Mouse (Mus musculus) embryonic facial prominence, embryonic 14.5 days (tissue): ENCODE results near the gene Ckap5. TPM values are rescaled to one million over a fixed set of nuclear protein-coding genes. Genes with fewer than 3 reads are reported as not detected.
"Not testable (repeated sequence)": the region's sequence is repeated elsewhere in the genome, so short reads cannot be mapped to it uniquely, and the experiment has no call there.

Experiments used
- ATAC-seq: fragments of 200-750 bp; cut with Nextera tagmentation; 2 replicates; pipeline ENCODE4 v1.8.0; 2017; ENCODE audit warnings: low read depth, moderate number of reproducible peaks, moderate TSS enrichment
- DNase-seq: peaks from one replicate; pipeline ENCODE4 v3.0.0-alpha.2; 2015; ENCODE audit warnings: low spot score
- H3K27ac ChIP-seq: fragments of 300-500 bp; sonication (generic); replicated peaks from 2 replicates; pipeline ENCODE4 v1.5.1; 2014; ENCODE audit warnings: low read depth, mild to moderate bottlenecking, low read length, moderate library complexity
- H3K27me3 ChIP-seq: fragments of 300-500 bp; sonication (generic); replicated peaks from 2 replicates; pipeline ENCODE4 v1.6.1; 2014; ENCODE audit warnings: low read length; ENCODE audit not compliant: control insufficient read depth, insufficient read depth
- H3K36me3 ChIP-seq: fragments of 300-500 bp; sonication (generic); 2 replicates; pipeline ENCODE4 v1.6.1; 2014; ENCODE audit warnings: low read length, mixed read lengths; ENCODE audit not compliant: control insufficient read depth, insufficient read depth
- H3K4me1 ChIP-seq: fragments of 300-500 bp; sonication (generic); 2 replicates; pipeline ENCODE4 v1.6.1; 2014; ENCODE audit warnings: antibody characterized with exemption, low read length; ENCODE audit not compliant: control insufficient read depth, insufficient read depth
- H3K4me2 ChIP-seq: fragments of 300-500 bp; sonication (generic); 2 replicates; pipeline ENCODE4 v1.6.1; 2014; ENCODE audit warnings: low read depth, mild to moderate bottlenecking, low read length, moderate library complexity, mixed read lengths
- H3K4me3 ChIP-seq: fragments of 300-500 bp; sonication (generic); 2 replicates; pipeline ENCODE4 v1.5.1; 2014; ENCODE audit warnings: low read depth, mild to moderate bottlenecking, low read length
- H3K9ac ChIP-seq: fragments of 300-500 bp; sonication (generic); 2 replicates; pipeline ENCODE4 v1.6.1; 2014; ENCODE audit warnings: low read depth, mild to moderate bottlenecking, low read length, moderate library complexity, mixed read lengths
- H3K9me3 ChIP-seq: fragments of 300-500 bp; sonication (generic); 2 replicates; pipeline ENCODE4 v1.6.1; 2016; ENCODE audit warnings: low read length; ENCODE audit not compliant: control insufficient read depth
- WGBS: fragments of 180-500 bp; shearing (Covaris S2); extraction: QIAGEN DNeasy Blood & Tissue Kit; methylation state at CpG from one replicate; pipeline ENCODE4 v1.1.7; 2014; 5-methylcytosine and 5-hydroxymethylcytosine counted together
- polyA plus RNA-seq: library from polyadenylated mRNA; unstranded; fragments of >200 nt; fragmentation: Nextera tagmentation; extraction: Ambion mirVana; gene quantifications from 2 replicates; pipeline ENCODE4 v1.2.1, GENCODE M21; 2014

The Ckap5 gene
- polyA plus RNA-seq, 1 experiment from 2014 or later, result 65.7 TPM

- peaks cover 92% of the 10 kb centered on the region for H3K36me3 ChIP-seq
- no peak for ATAC-seq
- no peaks in the 10 kb centered on the region for H3K27me3 ChIP-seq
- no peak for DNase-seq
- 96% methylated on average over 4 of the region's 4 CpGs for WGBS
- H3K4me1 ChIP-seq, result no peaks in the 10 kb centered on the region
- H3K9ac ChIP-seq, result no peak overlapping the region
- H3K4me3 ChIP-seq, result no peak overlapping the region
- no peaks in the 10 kb centered on the region for H3K9me3 ChIP-seq
- H3K27ac ChIP-seq, result no peak overlapping the region
- H3K4me2 ChIP-seq, result no peak overlapping the region
These were observed 73.9 kb downstream of the Ckap5 start for GRCm38 (mm10) chr2:91600475-91600874.

- WGBS, result 86% methylated on average over 4 of the region's 4 CpGs
- no peaks in the 10 kb centered on the region for H3K4me1 ChIP-seq
- peak; percentile 10 for DNase-seq
- no peak overlapping the region for H3K9ac ChIP-seq
- no peak for ATAC-seq
- no peak overlapping the region for H3K4me2 ChIP-seq
- no peaks in the 10 kb centered on the region for H3K9me3 ChIP-seq
- no peak overlapping the region for H3K27ac ChIP-seq
- H3K4me3 ChIP-seq, result no peak overlapping the region
- no peaks in the 10 kb centered on the region for H3K27me3 ChIP-seq
- H3K36me3 ChIP-seq, result peaks cover 89% of the 10 kb centered on the region
These were observed 75.8 kb downstream of the Ckap5 start for GRCm38 (mm10) chr2:91602389-91602788.

GRCm38 (mm10) chr2:91609370-91609769 lies 82.8 kb downstream of the Ckap5 start:
- not testable (repeated sequence) for DNase-seq, H3K4me2 ChIP-seq, H3K27ac ChIP-seq, ATAC-seq, H3K27me3 ChIP-seq, H3K9ac ChIP-seq, H3K4me1 ChIP-seq, H3K9me3 ChIP-seq, H3K4me3 ChIP-seq
- peaks cover 66% of the 10 kb centered on the region for H3K36me3 ChIP-seq

GRCm38 (mm10) chr2:91622356-91622755 lies 95.8 kb downstream of the Ckap5 start:
- Histone ChIP-seq H3K27me3 (no peaks in the 10 kb centered on the region), H3K9ac (no peak overlapping the region), H3K4me2 (no peak overlapping the region), H3K36me3 (peaks cover 62% of the 10 kb centered on the region), H3K4me1 (no peaks in the 10 kb centered on the region), H3K9me3 (no peaks in the 10 kb centered on the region), H3K4me3 (no peak overlapping the region), H3K27ac (no peak overlapping the region)
- DNase-seq, result no peak
- no peak for ATAC-seq
- 90% methylated on average over 5 of the region's 5 CpGs for WGBS

- H3K27ac ChIP-seq, H3K4me1 ChIP-seq, H3K9me3 ChIP-seq, H3K27me3 ChIP-seq, H3K9ac ChIP-seq, ATAC-seq, DNase-seq, H3K4me3 ChIP-seq, H3K4me2 ChIP-seq: not testable (repeated sequence)
- 90% methylated on average over 7 of the region's 7 CpGs for WGBS
- H3K36me3 ChIP-seq, result peaks cover 52% of the 10 kb centered on the region
These were observed 96.8 kb downstream of the Ckap5 start for GRCm38 (mm10) chr2:91623366-91623765.

GRCm38 (mm10) chr2:91627486-91627885 lies 100.9 kb downstream of the Ckap5 start:
- ATAC-seq (no peak), DNase-seq (no peak)
- 66% methylated on average over 5 of the region's 5 CpGs for WGBS
- no peaks in the 10 kb centered on the region for H3K4me1 ChIP-seq
- no peak overlapping the region for H3K27ac ChIP-seq
- no peaks in the 10 kb centered on the region for H3K9me3 ChIP-seq
- no peaks in the 10 kb centered on the region for H3K27me3 ChIP-seq
- no peak overlapping the region for H3K9ac ChIP-seq
- peaks cover 12% of the 10 kb centered on the region for H3K36me3 ChIP-seq
- no peak overlapping the region for H3K4me2 ChIP-seq
- no peak overlapping the region for H3K4me3 ChIP-seq

GRCm38 (mm10) chr2:91628171-91628570 lies 101.6 kb downstream of the Ckap5 start:
- Histone ChIP-seq H3K9me3 (no peaks in the 10 kb centered on the region), H3K4me3 (no peak overlapping the region), H3K4me2 (no peak overlapping the region), H3K9ac (no peak overlapping the region), H3K27me3 (no peaks in the 10 kb centered on the region), H3K4me1 (no peaks in the 10 kb centered on the region), H3K36me3 (peaks cover 5% of the 10 kb centered on the region; the same call in 1 of the 2 replicates), H3K27ac (no peak overlapping the region)
- ATAC-seq (no peak), DNase-seq (no peak)
- WGBS, result 83% methylated on average over 8 of the region's 8 CpGs

GRCm38 (mm10) chr2:91629682-91630081 lies 103.1 kb downstream of the Ckap5 start:
- DNase-seq (no peak), ATAC-seq (no peak)
- no peaks in the 10 kb centered on the region for H3K9me3 ChIP-seq
- H3K36me3 ChIP-seq, result no peaks in the 10 kb centered on the region
- no peak overlapping the region for H3K4me3 ChIP-seq
- no peaks in the 10 kb centered on the region for H3K4me1 ChIP-seq
- H3K9ac ChIP-seq, result no peak overlapping the region
- H3K27me3 ChIP-seq, result no peaks in the 10 kb centered on the region
- no peak overlapping the region for H3K4me2 ChIP-seq
- 80% methylated on average over 18 of the region's 18 CpGs for WGBS
- no peak overlapping the region for H3K27ac ChIP-seq

GRCm38 (mm10) chr2:91630384-91630783 lies 103.8 kb downstream of the Ckap5 start:
- WGBS, result 89% methylated on average over 12 of the region's 12 CpGs
- no peak for ATAC-seq
- DNase-seq, result no peak

More at GRCm38 (mm10) chr2:91630384-91630783, 103.8 kb downstream of the Ckap5 start:
- H3K4me2 ChIP-seq, result no peak overlapping the region
- no peak overlapping the region for H3K4me3 ChIP-seq
- H3K27ac ChIP-seq, result no peak overlapping the region
- H3K4me1 ChIP-seq, result no peaks in the 10 kb centered on the region
- H3K9ac ChIP-seq, result no peak overlapping the region
- no peaks in the 10 kb centered on the region for H3K36me3 ChIP-seq
- H3K27me3 ChIP-seq, result no peaks in the 10 kb centered on the region
- no peaks in the 10 kb centered on the region for H3K9me3 ChIP-seq
